Mouse (Mus musculus) heart, adult 2 months (tissue): Measurements from ENCODE around the gene Gm9821.

Experiments used
- CTCF ChIP-seq: fragments of 200-600 bp; IDR thresholded peaks from 2 replicates; pipeline ENCODE4 v1.8.1; 2022; ENCODE audit warnings: antibody characterized with exemption, mild to moderate bottlenecking, moderate library complexity
- EP300 ChIP-seq: fragments of 200-500 bp; IDR thresholded peaks from 2 replicates; pipeline ENCODE4 v1.6.1; 2011; ENCODE audit warnings: low read depth, low read length, control low read depth; ENCODE audit not compliant: insufficient read depth
- POLR2A ChIP-seq: fragments of 200-500 bp; IDR thresholded peaks from 2 replicates; pipeline ENCODE4 v1.6.1; 2011; ENCODE audit warnings: mild to moderate bottlenecking, low read depth, low read length, control low read depth; ENCODE audit not compliant: insufficient read depth

GRCm38 (mm10) chr2:91972121-91972566 lies 26.6 kb downstream of the Gm9821 start:
- TF ChIP-seq EP300 = no peak
- no peak for TF ChIP-seq CTCF
- TF ChIP-seq POLR2A = peak; percentile 25; the same call in 1 of the 2 replicates
